20 mouse cellular contexts compared by ENCODE assay signal in the genomic region with DNA sequence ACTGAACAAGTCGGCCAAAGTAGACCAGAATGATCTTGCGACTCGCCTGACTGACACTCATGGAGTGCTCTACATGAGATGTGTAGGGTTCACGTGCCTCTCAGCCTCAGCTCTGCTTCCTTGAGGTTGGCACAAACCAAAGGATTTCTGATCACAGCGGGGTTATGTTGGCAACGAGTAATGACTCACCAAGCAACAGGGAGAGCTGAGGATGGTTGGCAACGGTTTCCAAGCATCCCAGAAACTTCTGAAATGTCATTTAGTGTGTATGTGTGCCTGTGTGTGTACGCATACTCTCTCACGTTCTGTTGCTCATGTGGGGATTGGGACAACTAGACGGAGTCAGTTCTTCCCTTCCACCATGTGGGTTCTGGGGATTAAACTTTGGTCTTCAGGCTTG.
DNase-seq lines count a peak whose midpoint lies in the region; ATAC-seq and TF ChIP-seq lines count a peak whose summit lies in the region.
"Had no signal": no experiment of that assay in that cellular context is flagged by ENCODE, and none has a peak within 500 bp of the region (broad histone marks: within the 10 kb centered on the region; RNA-seq: fewer than 3 reads in every experiment).

No protein-coding gene starts in this region.

- H3K4me1 ChIP-seq in hindbrain, postnatal 0 days (ENCODE audit: insufficient read depth, low read length), result peaks cover 8% of the 10 kb centered on the region
- H3K4me1 ChIP-seq in hindbrain, embryonic 11.5 days (replicated peaks; ENCODE audit: control insufficient read depth, insufficient read depth, low read length), result no peaks in the 10 kb centered on the region
- H3K4me1 ChIP-seq in midbrain, embryonic 13.5 days (replicated peaks), result peaks cover 5% of the 10 kb centered on the region; the same call in 1 of the 2 replicates

- no peaks in the 10 kb centered on the region for H3K36me3 ChIP-seq in hindbrain, postnatal 0 days (ENCODE audit: insufficient read depth, low read length)
- no peaks in the 10 kb centered on the region for H3K36me3 ChIP-seq in hindbrain, embryonic 11.5 days (ENCODE audit: control insufficient read depth, insufficient read depth, low read length)
- no peaks in the 10 kb centered on the region for H3K36me3 ChIP-seq in midbrain, embryonic 13.5 days
- H3K36me3 ChIP-seq: limb, embryonic 12.5 days had no signal

- no peak overlapping the region for H3K9ac ChIP-seq in hindbrain, postnatal 0 days (replicated peaks; ENCODE audit: low read length)
- H3K9ac ChIP-seq in hindbrain, embryonic 11.5 days (ENCODE audit: low read depth, low read length), result no peak overlapping the region
- H3K9ac ChIP-seq in midbrain, embryonic 13.5 days (replicated peaks), result no peak overlapping the region
- H3K9ac ChIP-seq: hindbrain, embryonic 14.5 days; limb, embryonic 12.5 days; liver, embryonic 14.5 days had no signal

- WGBS in hindbrain, postnatal 0 days, result 57% methylated on average over 10 of the region's 10 CpGs
- 90% methylated on average over 10 of the region's 10 CpGs for WGBS in hindbrain, embryonic 11.5 days
- WGBS in midbrain, embryonic 13.5 days, result 90% methylated on average over 10 of the region's 10 CpGs

- no peak for ATAC-seq in hindbrain, postnatal 0 days
- no peak for ATAC-seq in hindbrain, embryonic 11.5 days (ENCODE audit: low FRiP score)
- ATAC-seq in midbrain, embryonic 13.5 days, result no peak
- ATAC-seq: forebrain, embryonic 16.5 days; intestine, embryonic 16.5 days; lung, postnatal 0 days had no signal

- no peak overlapping the region for H3K4me2 ChIP-seq in hindbrain, postnatal 0 days (ENCODE audit: low read depth, low read length)
- no peak overlapping the region for H3K4me2 ChIP-seq in hindbrain, embryonic 11.5 days (replicated peaks; ENCODE audit: low read depth, low read length)
- no peak overlapping the region for H3K4me2 ChIP-seq in midbrain, embryonic 13.5 days (replicated peaks)
- H3K4me2 ChIP-seq: heart, embryonic 11.5 days; hindbrain, embryonic 14.5 days; limb, embryonic 12.5 days had no signal

- no peaks in the 10 kb centered on the region for H3K27me3 ChIP-seq in hindbrain, postnatal 0 days (ENCODE audit: insufficient read depth, low read length)
- H3K27me3 ChIP-seq in hindbrain, embryonic 11.5 days (ENCODE audit: control insufficient read depth, insufficient read depth, low read length), result no peaks in the 10 kb centered on the region
- no peaks in the 10 kb centered on the region for H3K27me3 ChIP-seq in midbrain, embryonic 13.5 days
- H3K27me3 ChIP-seq: limb, embryonic 12.5 days had no signal

- no peak overlapping the region for H3K27ac ChIP-seq in hindbrain, postnatal 0 days
- H3K27ac ChIP-seq in hindbrain, embryonic 11.5 days (ENCODE audit: low read depth, low read length), result no peak overlapping the region
- no peak overlapping the region for H3K27ac ChIP-seq in midbrain, embryonic 13.5 days
- H3K27ac ChIP-seq: hindbrain, embryonic 14.5 days; limb, embryonic 12.5 days; liver, embryonic 14.5 days had no signal

- no peaks in the 10 kb centered on the region for H3K9me3 ChIP-seq in hindbrain, postnatal 0 days (ENCODE audit: low read length)
- no peaks in the 10 kb centered on the region for H3K9me3 ChIP-seq in hindbrain, embryonic 11.5 days (ENCODE audit: control insufficient read depth, low read length)
- no peaks in the 10 kb centered on the region for H3K9me3 ChIP-seq in midbrain, embryonic 13.5 days
- H3K9me3 ChIP-seq: limb, embryonic 12.5 days had no signal

- TF ChIP-seq CTCF in hindbrain, postnatal 0 days (IDR thresholded peaks at IDR 0.05; ENCODE audit: low read depth), result no peak

- H3K4me3 ChIP-seq in hindbrain, postnatal 0 days (ENCODE audit: low read length), result no peak overlapping the region
- no peak overlapping the region for H3K4me3 ChIP-seq in hindbrain, embryonic 11.5 days (ENCODE audit: low read depth, low read length)
- no peak overlapping the region for H3K4me3 ChIP-seq in midbrain, embryonic 13.5 days (replicated peaks)
- H3K4me3 ChIP-seq: erythroblast, embryonic 14.5 days; limb, embryonic 12.5 days had no signal

- peak; percentile 29 for DNase-seq in hindbrain, postnatal 0 days (ENCODE audit: low spot score)
- no peak for DNase-seq in hindbrain, embryonic 11.5 days (ENCODE audit: low spot score)
- DNase-seq in right cerebral cortex, adult 18-20 months, result peak; percentile 48
- DNase-seq in right cerebral cortex, postnatal 25 days, result no peak
- DNase-seq in layer of hippocampus, adult 8-10 months (ENCODE audit: low spot score in 2 of 2), result peak; percentile 51 to 62
- peak; percentile 31 to 40 for DNase-seq in right cerebral cortex, postnatal 36 days (ENCODE audit: low spot score in 2 of 2)
- DNase-seq in thymus, postnatal 25 days, result no peak
- DNase-seq: adrenal gland, postnatal 10 days; cerebellum, adult 18-20 months; gastrocnemius, postnatal 36 days; heart, postnatal 14 days had no signal

Comparison
In these comparisons a context has a peak if more than half of its experiments do, and no peak if none do; other contexts are left out.
1. DNase-seq: peak in hindbrain, postnatal 0 days (single experiment), right cerebral cortex, adult 18-20 months (single experiment), layer of hippocampus, adult 8-10 months (2 of 2) and right cerebral cortex, postnatal 36 days (2 of 2); none in hindbrain, embryonic 11.5 days (single experiment), right cerebral cortex, postnatal 25 days (single experiment) and thymus, postnatal 25 days (single experiment).